Mouse (Mus musculus) stomach, postnatal 0 days (tissue): ENCODE data around the gene Copz2. TPM values are rescaled to one million over a fixed set of nuclear protein-coding genes. Genes with fewer than 3 reads are reported as not detected.

Experiments
- ATAC-seq: fragments of 200-750 bp; cut with Nextera tagmentation; 2 replicates; pipeline ENCODE4 v1.8.0; 2017; ENCODE audit not compliant: low FRiP score, low TSS enrichment
- DNase-seq: peaks from one replicate; pipeline ENCODE4 v3.0.0-alpha.2; 2016; ENCODE audit warnings: low spot score
- H3K27ac ChIP-seq: fragments of 300-500 bp; sonication (generic); replicated peaks from 2 replicates; pipeline ENCODE4 v1.5.1; 2014; ENCODE audit warnings: mild to moderate bottlenecking, control low read depth
- H3K27me3 ChIP-seq: fragments of 300-500 bp; sonication (generic); 2 replicates; pipeline ENCODE4 v1.6.1; 2014; ENCODE audit warnings: low read length; ENCODE audit not compliant: control insufficient read depth, insufficient read depth
- H3K36me3 ChIP-seq: fragments of 300-500 bp; sonication (generic); 2 replicates; pipeline ENCODE4 v1.6.1; 2014; ENCODE audit warnings: low read length, mixed read lengths; ENCODE audit not compliant: control insufficient read depth, insufficient read depth
- H3K4me1 ChIP-seq: fragments of 300-500 bp; sonication (generic); replicated peaks from 2 replicates; pipeline ENCODE4 v1.6.1; 2014; ENCODE audit warnings: antibody characterized with exemption; ENCODE audit not compliant: control insufficient read depth, insufficient read depth
- H3K4me2 ChIP-seq: fragments of 300-500 bp; sonication (generic); replicated peaks from 2 replicates; pipeline ENCODE4 v1.6.1; 2014; ENCODE audit warnings: low read depth, mild to moderate bottlenecking, control low read depth, moderate library complexity
- H3K4me3 ChIP-seq: fragments of 300-500 bp; sonication (generic); 2 replicates; pipeline ENCODE4 v1.5.1; 2014; ENCODE audit warnings: low read depth, low read length, control low read depth
- H3K9ac ChIP-seq: fragments of 300-500 bp; sonication (generic); 2 replicates; pipeline ENCODE4 v1.6.1; 2014; ENCODE audit warnings: mild to moderate bottlenecking, low read length, control low read depth, mixed read lengths
- H3K9me3 ChIP-seq: fragments of 300-500 bp; sonication (generic); 2 replicates; pipeline ENCODE4 v1.6.1; 2016; ENCODE audit warnings: low read length; ENCODE audit not compliant: control insufficient read depth
- CTCF ChIP-seq: IDR thresholded peaks from 2 replicates; pipeline ENCODE4 v1.5.1; 2016; ENCODE audit warnings: antibody characterized with exemption, low read depth, mild to moderate bottlenecking, moderate library complexity
- EP300 ChIP-seq: optimal IDR thresholded peaks from 2 replicates; pipeline ENCODE3; 2016; ENCODE audit warnings: antibody characterized with exemption
- WGBS: fragments of 180-500 bp; shearing (Covaris S2); extraction: QIAGEN DNeasy Blood & Tissue Kit; methylation state at CpG from one replicate; pipeline ENCODE4 v1.1.7; 2014; 5-methylcytosine and 5-hydroxymethylcytosine counted together
- microRNA counts: library from miRNA; unstranded; fragments of <30 nt; microRNA quantifications from one replicate; lab custom pipeline; 2015
- microRNA-seq: library from miRNA; unstranded; fragments of <30 nt; microRNA quantifications from one replicate; pipeline ENCODE4, GENCODE M21; 2016
- polyA plus RNA-seq: library from polyadenylated mRNA; unstranded; fragments of >200 nt; fragmentation: Nextera tagmentation; extraction: Ambion mirVana; gene quantifications from 2 replicates; pipeline ENCODE4 v1.2.1, GENCODE M21; 2015

Gene Copz2
- polyA plus RNA-seq, 1 experiment from 2014 or later, result 95.1 TPM

- Histone ChIP-seq H3K4me1 (no peaks in the 10 kb centered on the region), H3K27me3 (no peaks in the 10 kb centered on the region), H3K4me3 (no peak overlapping the region), H3K27ac (no peak overlapping the region), H3K9me3 (no peaks in the 10 kb centered on the region), H3K4me2 (no peak overlapping the region), H3K9ac (no peak overlapping the region), H3K36me3 (peaks cover 19% of the 10 kb centered on the region; the same call in 1 of the 2 replicates)
- DNase-seq, result no peak
- 89% methylated on average over 12 of the region's 12 CpGs for WGBS
- ATAC-seq, result no peak
- TF ChIP-seq CTCF (no peak), EP300 (no peak)
These were observed 58.9 kb downstream of the Copz2 start for GRCm38 (mm10) chr11:96908594-96908993.

- Histone ChIP-seq H3K4me3 (no peak overlapping the region), H3K4me1 (no peaks in the 10 kb centered on the region), H3K27me3 (no peaks in the 10 kb centered on the region), H3K9me3 (no peaks in the 10 kb centered on the region), H3K4me2 (no peak overlapping the region), H3K36me3 (peaks cover 19% of the 10 kb centered on the region; the same call in 1 of the 2 replicates), H3K9ac (no peak overlapping the region), H3K27ac (no peak overlapping the region)
- DNase-seq (peak; percentile 81), ATAC-seq (peak; percentile 70)
- TF ChIP-seq CTCF, result peak; percentile 91
- TF ChIP-seq EP300, result no peak
- 32% methylated on average over 7 of the region's 7 CpGs for WGBS
These were observed 60.3 kb downstream of the Copz2 start for GRCm38 (mm10) chr11:96910003-96910402.

MicroRNAs encoded within 50 kb of the gene (microRNA counts, 519-probe panel; counts per million panel counts)
- 6,538 counts per million, percentile 84 among the panel's probes with 10 or more counts for microRNA mmu-miR-152 (lab: Ali Mortazavi, UCI)

Small RNAs within 50 kb of the gene (microRNA-seq; reads per million reads assigned to microRNA genes)
- gene Mir152, result 356 reads per million, percentile 62 among the genes with 10 or more reads in this experiment

Other genes with a start within 250 kb of the Copz2 start
- gene Snx11, start 72.3 kb upstream of the Copz2 start, polyA plus RNA-seq, result 17.6 and 17.8 TPM in 2 replicates
- 30.5 and 38.7 TPM in 2 replicates for gene Cbx1, start 60.7 kb upstream of the Copz2 start, polyA plus RNA-seq
- gene Nfe2l1, start 19.9 kb upstream of the Copz2 start, polyA plus RNA-seq, result 32.4 and 35.6 TPM in 2 replicates
- 61.7 and 64.9 TPM in 2 replicates for gene Cdk5rap3, start 66.6 kb downstream of the Copz2 start, polyA plus RNA-seq
- gene Prr15l, start 78.2 kb downstream of the Copz2 start, polyA plus RNA-seq, result 112 and 116 TPM in 2 replicates
- 56.7 and 57.1 TPM in 2 replicates for gene Pnpo, start 94.1 kb downstream of the Copz2 start, polyA plus RNA-seq
- 5.8 and 7.1 TPM in 2 replicates for gene Sp2, start 133.1 kb downstream of the Copz2 start, polyA plus RNA-seq
- gene Sp6, start 163.5 kb downstream of the Copz2 start, polyA plus RNA-seq, result 21.2 and 22.0 TPM in 2 replicates
- 11.8 and 12.5 TPM in 2 replicates for gene Scrn2, start 180.1 kb downstream of the Copz2 start, polyA plus RNA-seq
- gene Lrrc46, start 191.5 kb downstream of the Copz2 start, polyA plus RNA-seq, result 0.36 and 0.45 TPM in 2 replicates
- 56.3 and 60.8 TPM in 2 replicates for gene Mrpl10, start 191.7 kb downstream of the Copz2 start, polyA plus RNA-seq
- 7.5 and 8.6 TPM in 2 replicates for gene Osbpl7, start 200.8 kb downstream of the Copz2 start, polyA plus RNA-seq